Mouse (Mus musculus): Measurements from ENCODE around the gene Elp4. TPM values are rescaled to one million over a fixed set of nuclear protein-coding genes. Genes with fewer than 3 reads are reported as not detected.

Gene Elp4
- total RNA-seq (2021), result 10 to 100 TPM; 22.8 to 25.1 TPM

- DNase-seq (ENCODE audit: extremely low spot score in 1 of 2, low spot score in 2 of 2), result peak; percentile 97 to 98
- intact Hi-C loops (cut with DNase I), result loop anchor here (10.0 kb wide), 1 partner anchor 219 kb away; no protein-coding TSS in a partner anchor
These were observed at the start of gene Elp4, which contains the start of gene Immp1l for GRCm38 (mm10) chr2:105903896-105904756. Elp4 (minus strand) TSS chr2:105904564. Immp1l (plus strand) TSS chr2:105904638.

- intact Hi-C loops (cut with DNase I), result no loop called here
- no peak for DNase-seq (ENCODE audit: extremely low spot score in 1 of 2, low spot score in 2 of 2)
These were observed 49.5 kb upstream of the Elp4 start for GRCm38 (mm10) chr2:105953862-105954261.

- DNase-seq (ENCODE audit: extremely low spot score in 1 of 2, low spot score in 2 of 2), result no peak
- intact Hi-C loops (cut with DNase I), result no loop called here
These were observed 47.1 kb upstream of the Elp4 start for GRCm38 (mm10) chr2:105951350-105951940.

GRCm38 (mm10) chr2:105950131-105950530 is 45.8 kb upstream of the Elp4 start:
- intact Hi-C loops (cut with DNase I), result no loop called here

GRCm38 (mm10) chr2:105917623-105918346 is 13.4 kb upstream of the Elp4 start:
- intact Hi-C loops (cut with DNase I), result no loop called here
- no peak for DNase-seq (ENCODE audit: extremely low spot score in 1 of 2, low spot score in 2 of 2)

More at GRCm38 (mm10) chr2:105950131-105950530, 45.8 kb upstream of the Elp4 start:
- DNase-seq (ENCODE audit: extremely low spot score in 1 of 2, low spot score in 2 of 2), result no peak

- no peak for DNase-seq (ENCODE audit: extremely low spot score in 1 of 2, low spot score in 2 of 2)
- intact Hi-C loops (cut with DNase I), result no loop called here
These were observed 12.3 kb upstream of the Elp4 start for GRCm38 (mm10) chr2:105916671-105917070.

GRCm38 (mm10) chr2:105913655-105914366 is 9.4 kb upstream of the Elp4 start:
- intact Hi-C loops (cut with DNase I), result no loop called here
- DNase-seq (ENCODE audit: extremely low spot score in 1 of 2, low spot score in 2 of 2), result no peak

- DNase-seq (ENCODE audit: extremely low spot score in 1 of 2, low spot score in 2 of 2), result peak in 1 of 2 experiments; percentile 13
- intact Hi-C loops (cut with DNase I), result no loop called here
These were observed 6.2 kb upstream of the Elp4 start for GRCm38 (mm10) chr2:105910611-105911010.

GRCm38 (mm10) chr2:105908351-105908750 is 4.0 kb upstream of the Elp4 start:
- peak in 1 of 2 experiments; percentile 16 for DNase-seq (ENCODE audit: extremely low spot score in 1 of 2, low spot score in 2 of 2)
- intact Hi-C loops (cut with DNase I), result loop anchor here (10.0 kb wide), 1 partner anchor 224 kb away; no protein-coding TSS in a partner anchor

- intact Hi-C loops (cut with DNase I), result loop anchor here (10.0 kb wide), 1 partner anchor 220 kb away; no protein-coding TSS in a partner anchor
- no peak for DNase-seq (ENCODE audit: extremely low spot score in 1 of 2, low spot score in 2 of 2)
These were observed 388 bp upstream of the Elp4 start for GRCm38 (mm10) chr2:105904757-105905146.

- intact Hi-C loops (cut with DNase I), result no loop called here
- DNase-seq (ENCODE audit: extremely low spot score in 1 of 2, low spot score in 2 of 2), result no peak
These were observed 13.5 kb downstream of the Elp4 start for GRCm38 (mm10) chr2:105890816-105891215.

GRCm38 (mm10) chr2:105873403-105873802 is 31.0 kb downstream of the Elp4 start:
- intact Hi-C loops (cut with DNase I), result no loop called here
- no peak for DNase-seq (ENCODE audit: extremely low spot score in 1 of 2, low spot score in 2 of 2)

GRCm38 (mm10) chr2:105854740-105855139 is 49.6 kb downstream of the Elp4 start:
- peak; percentile 35 to 49 for DNase-seq (ENCODE audit: extremely low spot score in 1 of 2, low spot score in 2 of 2)
- intact Hi-C loops (cut with DNase I), result no loop called here

- intact Hi-C loops (cut with DNase I), result no loop called here
- DNase-seq (ENCODE audit: extremely low spot score in 1 of 2, low spot score in 2 of 2), result no peak
These were observed 51.4 kb downstream of the Elp4 start for GRCm38 (mm10) chr2:105852971-105853370.

GRCm38 (mm10) chr2:105851714-105852293 is 52.6 kb downstream of the Elp4 start:
- DNase-seq (ENCODE audit: extremely low spot score in 1 of 2, low spot score in 2 of 2), result no peak
- intact Hi-C loops (cut with DNase I), result no loop called here

- intact Hi-C loops (cut with DNase I), result no loop called here
- DNase-seq (ENCODE audit: extremely low spot score in 1 of 2, low spot score in 2 of 2), result no peak
These were observed 61.2 kb downstream of the Elp4 start for GRCm38 (mm10) chr2:105843151-105843550.

- DNase-seq (ENCODE audit: extremely low spot score in 1 of 2, low spot score in 2 of 2), result no peak
- intact Hi-C loops (cut with DNase I), result no loop called here
These were observed 86.4 kb downstream of the Elp4 start for GRCm38 (mm10) chr2:105817965-105818364.

- DNase-seq (ENCODE audit: extremely low spot score in 1 of 2, low spot score in 2 of 2), result no peak
These were observed 89.2 kb downstream of the Elp4 start for GRCm38 (mm10) chr2:105815170-105815569.

More at GRCm38 (mm10) chr2:105815170-105815569, 89.2 kb downstream of the Elp4 start:
- intact Hi-C loops (cut with DNase I), result no loop called here

Data from left cerebral cortex, postnatal 10 days (tissue).